Mouse (Mus musculus): ENCODE data around the gene Fcgrt. TPM values are rescaled to one million over a fixed set of nuclear protein-coding genes. Genes with fewer than 3 reads are reported as not detected.
"Not testable (repeated sequence)": the region's sequence is repeated elsewhere in the genome, so short reads cannot be mapped to it uniquely, and the experiment has no call there.

Gene Fcgrt
- polyA plus RNA-seq, 1 experiment from 2014 or later = 29.2 TPM

DNA sequence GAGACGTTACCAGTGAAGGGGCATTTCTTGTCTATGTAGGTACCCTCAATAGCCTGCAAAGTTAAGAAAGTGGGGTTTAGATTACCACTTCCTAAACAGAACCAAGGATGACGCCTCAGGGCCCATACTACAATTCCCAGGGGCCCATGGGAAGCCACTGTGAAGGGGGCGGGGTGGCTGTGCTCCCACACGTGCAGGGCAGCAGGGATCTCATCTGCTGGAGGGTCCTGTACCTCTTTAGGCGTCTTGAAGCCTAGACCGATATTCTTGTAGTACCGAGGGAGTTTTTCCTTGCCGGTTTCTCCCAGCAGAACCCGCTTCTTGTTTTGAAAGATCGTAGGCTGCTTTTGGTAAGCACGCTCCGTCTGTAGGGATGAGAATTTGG lies 19.5 kb upstream of the Fcgrt start:
- Histone ChIP-seq H3K4me1 (replicated peaks) (peaks cover 87% of the 10 kb centered on the region), H3K27me3 (no peaks in the 10 kb centered on the region), H3K4me2 (peak overlapping the region; percentile 94), H3K36me3 (peaks cover 80% of the 10 kb centered on the region), H3K4me3 (replicated peaks) (peak overlapping the region; percentile 95), H3K27ac (peak overlapping the region; percentile 89), H3K9me3 (replicated peaks) (no peaks in the 10 kb centered on the region), H3K9ac (peak overlapping the region; percentile 98)
- DNase-seq (no peak), ATAC-seq (ENCODE audit: low read depth) (no peak)
- 7% methylated on average over 12 of the region's 12 CpGs for WGBS (ENCODE audit: insufficient replicate concordance)

- peaks cover 77% of the 10 kb centered on the region for H3K36me3 ChIP-seq
Observed at GRCm38 (mm10) chr7:45122561-45123185, 19.0 kb upstream of the Fcgrt start.

GRCm38 (mm10) chr7:45121966-45122365 lies 18.3 kb upstream of the Fcgrt start:
- H3K36me3 ChIP-seq = peaks cover 70% of the 10 kb centered on the region
- no peaks in the 10 kb centered on the region for H3K9me3 ChIP-seq (replicated peaks)
- peak overlapping the region; percentile 95 for H3K4me3 ChIP-seq (replicated peaks)
- H3K9ac ChIP-seq = peak overlapping the region; percentile 54
- no peaks in the 10 kb centered on the region for H3K27me3 ChIP-seq
- peak overlapping the region; percentile 89 for H3K27ac ChIP-seq
- peak overlapping the region; percentile 94 for H3K4me2 ChIP-seq
- peaks cover 83% of the 10 kb centered on the region for H3K4me1 ChIP-seq (replicated peaks)
- no peak for ATAC-seq (ENCODE audit: low read depth)
- no peak for DNase-seq

More at GRCm38 (mm10) chr7:45122561-45123185, 19.0 kb upstream of the Fcgrt start:
- 61% methylated on average over 15 of the region's 15 CpGs for WGBS (ENCODE audit: insufficient replicate concordance)
- no peaks in the 10 kb centered on the region for H3K27me3 ChIP-seq
- peak overlapping the region; percentile 89 for H3K27ac ChIP-seq
- peak overlapping the region; percentile 94 for H3K4me2 ChIP-seq
- peak overlapping the region; percentile 98 for H3K9ac ChIP-seq
- H3K4me1 ChIP-seq (replicated peaks) = peaks cover 87% of the 10 kb centered on the region
- peak overlapping the region; percentile 95 for H3K4me3 ChIP-seq (replicated peaks)
- no peak for DNase-seq
- ATAC-seq (ENCODE audit: low read depth) = no peak
- no peaks in the 10 kb centered on the region for H3K9me3 ChIP-seq (replicated peaks)

DNA sequence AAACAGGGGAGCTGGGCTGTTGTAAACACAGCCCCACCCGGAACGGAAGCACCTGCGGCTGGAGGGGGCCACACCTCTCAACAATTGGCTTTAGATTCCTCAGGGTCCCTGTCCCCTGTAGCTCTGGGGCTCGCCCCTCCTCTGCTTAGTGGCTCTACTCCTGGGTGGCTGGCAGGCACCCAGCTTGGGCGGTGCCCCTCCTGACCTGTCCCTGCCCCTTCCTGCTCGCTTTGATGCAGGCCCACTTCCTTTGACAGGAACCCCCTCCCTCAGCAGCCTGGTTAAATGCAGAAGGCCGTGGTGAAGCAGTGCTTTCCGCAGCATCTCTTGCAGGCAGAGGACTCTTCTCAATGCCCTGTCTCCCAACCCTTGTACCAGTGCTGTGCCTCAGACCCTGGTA lies 17.8 kb upstream of the Fcgrt start:
- Histone ChIP-seq H3K4me2 (peak overlapping the region; percentile 94; the same call in 1 of the 2 replicates), H3K27me3 (no peaks in the 10 kb centered on the region), H3K9me3 (replicated peaks) (no peaks in the 10 kb centered on the region), H3K36me3 (peaks cover 65% of the 10 kb centered on the region), H3K9ac (peak overlapping the region; percentile 54; the same call in 1 of the 2 replicates), H3K4me3 (replicated peaks) (peak overlapping the region; percentile 95), H3K4me1 (replicated peaks) (peaks cover 77% of the 10 kb centered on the region), H3K27ac (peak overlapping the region; percentile 89)
- no peak for ATAC-seq (ENCODE audit: low read depth)
- 42% methylated on average over 8 of the region's 8 CpGs for WGBS (ENCODE audit: insufficient replicate concordance)
- no peak for DNase-seq

DNA sequence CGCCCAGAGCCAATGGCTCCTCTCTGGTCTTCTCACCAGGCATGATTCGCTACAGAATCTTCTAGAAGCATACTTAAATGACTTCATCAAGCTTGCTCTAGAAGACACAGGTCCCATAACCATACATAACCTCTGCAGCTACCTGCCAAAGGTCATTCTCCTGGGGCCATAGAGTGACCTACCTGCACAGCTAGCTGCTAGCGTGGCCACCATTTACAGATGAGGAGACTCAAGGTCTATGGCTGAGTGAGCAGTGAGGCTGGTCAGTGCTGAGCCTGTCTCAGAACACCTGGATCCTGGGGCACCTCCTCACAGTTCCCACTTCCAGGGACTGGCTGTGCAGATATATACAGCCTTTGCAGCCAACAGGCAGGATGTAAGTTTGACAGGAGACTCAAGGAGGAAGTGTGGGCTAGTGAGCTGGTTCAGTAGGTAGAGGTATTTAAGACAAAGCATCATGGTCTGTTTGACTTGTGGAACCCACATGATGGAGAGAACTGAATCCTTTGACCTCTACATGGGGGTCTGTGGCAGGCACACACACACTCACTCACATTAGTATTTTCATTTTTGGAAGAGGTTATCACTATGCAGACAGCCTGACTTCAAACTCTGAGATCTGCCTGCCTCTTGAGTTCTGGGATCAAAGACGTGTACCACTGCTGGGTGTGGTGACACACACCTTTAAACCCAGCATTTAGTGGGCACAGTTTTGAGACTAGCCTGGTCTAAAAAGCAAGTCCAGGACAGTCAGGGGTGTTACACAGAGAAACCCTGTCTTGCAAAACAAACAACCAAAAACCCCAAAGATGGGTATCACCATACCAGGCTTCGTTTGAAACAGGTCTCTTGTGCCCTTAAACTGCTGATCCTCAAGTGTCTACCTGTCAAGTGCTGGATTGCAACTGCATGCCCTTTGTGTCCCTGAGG lies 16.4 kb upstream of the Fcgrt start:
- Histone ChIP-seq H3K27ac (peak overlapping the region; percentile 39), H3K27me3 (no peaks in the 10 kb centered on the region), H3K4me2 (no peak overlapping the region), H3K4me3 (replicated peaks) (no peak overlapping the region), H3K9me3 (replicated peaks) (no peaks in the 10 kb centered on the region), H3K36me3 (peaks cover 51% of the 10 kb centered on the region), H3K9ac (no peak overlapping the region), H3K4me1 (replicated peaks) (peaks cover 68% of the 10 kb centered on the region)
- 56% methylated on average over 5 of the region's 5 CpGs for WGBS (ENCODE audit: insufficient replicate concordance)
- DNase-seq (no peak), ATAC-seq (ENCODE audit: low read depth) (no peak)

GRCm38 (mm10) chr7:45118336-45118735 lies 14.7 kb upstream of the Fcgrt start:
- DNase-seq = no peak

GRCm38 (mm10) chr7:45117566-45117965 lies 13.9 kb upstream of the Fcgrt start:
- ATAC-seq (ENCODE audit: low read depth) (no peak), DNase-seq (no peak)
- H3K27ac ChIP-seq = peak overlapping the region; percentile 44; the same call in 1 of the 2 replicates
- peaks cover 67% of the 10 kb centered on the region for H3K4me1 ChIP-seq (replicated peaks)
- H3K4me2 ChIP-seq = no peak overlapping the region
- H3K9me3 ChIP-seq (replicated peaks) = no peaks in the 10 kb centered on the region
- H3K27me3 ChIP-seq = no peaks in the 10 kb centered on the region
- no peak overlapping the region for H3K9ac ChIP-seq
- H3K36me3 ChIP-seq = peaks cover 38% of the 10 kb centered on the region
- 60% methylated on average over 8 of the region's 8 CpGs for WGBS (ENCODE audit: insufficient replicate concordance)
- H3K4me3 ChIP-seq (replicated peaks) = no peak overlapping the region

More at GRCm38 (mm10) chr7:45118336-45118735, 14.7 kb upstream of the Fcgrt start:
- no peaks in the 10 kb centered on the region for H3K27me3 ChIP-seq
- H3K27ac ChIP-seq = peak overlapping the region; percentile 44; the same call in 1 of the 2 replicates
- 57% methylated on average over 6 of the region's 6 CpGs for WGBS (ENCODE audit: insufficient replicate concordance)
- no peak overlapping the region for H3K9ac ChIP-seq
- peaks cover 46% of the 10 kb centered on the region for H3K36me3 ChIP-seq
- no peaks in the 10 kb centered on the region for H3K9me3 ChIP-seq (replicated peaks)
- peaks cover 67% of the 10 kb centered on the region for H3K4me1 ChIP-seq (replicated peaks)
- no peak overlapping the region for H3K4me2 ChIP-seq
- no peak overlapping the region for H3K4me3 ChIP-seq (replicated peaks)
- no peak for ATAC-seq (ENCODE audit: low read depth)

DNA sequence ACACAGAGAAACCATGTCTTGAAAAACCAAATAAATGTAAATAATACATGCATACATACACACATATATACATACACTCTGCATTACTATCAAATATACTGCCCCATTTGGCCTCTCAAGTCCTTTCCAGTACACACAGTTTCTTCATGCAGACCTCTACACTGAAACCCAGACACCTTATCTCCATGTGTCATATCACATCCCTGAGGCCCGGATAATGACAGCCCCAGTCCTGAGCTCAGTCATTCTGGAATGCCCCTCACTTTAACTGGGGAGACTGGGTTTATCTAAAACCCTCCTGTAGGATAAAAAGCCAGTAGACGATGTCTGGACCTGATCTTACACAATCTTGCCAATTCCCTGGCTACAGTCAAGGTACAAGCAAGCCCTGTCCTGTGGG lies 9.8 kb upstream of the Fcgrt start:
- Histone ChIP-seq H3K9me3 (replicated peaks) (no peaks in the 10 kb centered on the region), H3K4me2 (no peak overlapping the region), H3K4me1 (replicated peaks) (peaks cover 47% of the 10 kb centered on the region), H3K9ac (peak overlapping the region; percentile 26; the same call in 1 of the 2 replicates), H3K27ac (no peak overlapping the region), H3K36me3 (no peaks in the 10 kb centered on the region), H3K27me3 (no peaks in the 10 kb centered on the region), H3K4me3 (replicated peaks) (no peak overlapping the region)
- ATAC-seq (ENCODE audit: low read depth) = peak; percentile 69
- WGBS (ENCODE audit: insufficient replicate concordance) = 10% methylated on average over 2 of the region's 2 CpGs
- no peak for DNase-seq

GRCm38 (mm10) chr7:45112529-45112928 lies 8.9 kb upstream of the Fcgrt start:
- H3K4me1 ChIP-seq (replicated peaks) = peaks cover 38% of the 10 kb centered on the region
- no peak overlapping the region for H3K4me3 ChIP-seq (replicated peaks)
- H3K9me3 ChIP-seq (replicated peaks) = no peaks in the 10 kb centered on the region
- H3K27me3 ChIP-seq = no peaks in the 10 kb centered on the region
- no peak overlapping the region for H3K9ac ChIP-seq
- ATAC-seq (ENCODE audit: low read depth) (no peak), DNase-seq (no peak)
- 25% methylated on average over 3 of the region's 3 CpGs for WGBS (ENCODE audit: insufficient replicate concordance)
- no peak overlapping the region for H3K27ac ChIP-seq
- H3K4me2 ChIP-seq = no peak overlapping the region
- H3K36me3 ChIP-seq = no peaks in the 10 kb centered on the region

GRCm38 (mm10) chr7:45111940-45112339 lies 8.3 kb upstream of the Fcgrt start:
- no peak overlapping the region for H3K4me3 ChIP-seq (replicated peaks)
- DNase-seq = no peak
- no peak overlapping the region for H3K4me2 ChIP-seq
- H3K9ac ChIP-seq = no peak overlapping the region
- 56% methylated on average over 2 of the region's 2 CpGs for WGBS (ENCODE audit: insufficient replicate concordance)
- no peaks in the 10 kb centered on the region for H3K36me3 ChIP-seq
- ATAC-seq (ENCODE audit: low read depth) = no peak
- H3K4me1 ChIP-seq (replicated peaks) = peaks cover 37% of the 10 kb centered on the region
- H3K9me3 ChIP-seq (replicated peaks) = no peaks in the 10 kb centered on the region
- no peaks in the 10 kb centered on the region for H3K27me3 ChIP-seq
- no peak overlapping the region for H3K27ac ChIP-seq

DNA sequence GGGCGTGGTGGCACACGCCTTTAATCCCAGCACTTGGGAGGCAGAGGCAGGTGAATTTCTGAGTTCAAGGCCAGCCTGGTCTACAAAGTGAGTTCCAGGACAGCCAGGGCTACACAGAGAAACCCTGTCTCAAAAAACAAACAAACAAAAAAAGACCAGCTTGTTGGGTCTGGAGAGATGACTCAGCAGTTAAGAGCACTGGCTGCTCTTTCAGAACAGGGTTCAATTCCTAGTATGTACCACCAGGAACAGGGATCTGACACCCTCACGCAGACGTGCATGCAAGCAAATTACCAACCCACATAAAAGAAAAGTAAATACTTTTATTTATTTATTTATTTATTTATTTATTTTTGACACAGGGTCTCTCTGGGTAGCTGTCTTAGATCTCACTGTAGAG lies 6.4 kb upstream of the Fcgrt start:
- H3K4me1 ChIP-seq (replicated peaks) = peaks cover 33% of the 10 kb centered on the region
- not testable (repeated sequence) for H3K9ac ChIP-seq; H3K36me3 ChIP-seq; H3K4me3 ChIP-seq (replicated peaks); H3K4me2 ChIP-seq; DNase-seq; H3K9me3 ChIP-seq (replicated peaks); H3K27ac ChIP-seq; ATAC-seq (ENCODE audit: low read depth); H3K27me3 ChIP-seq
- 66% methylated on average over 4 of the region's 4 CpGs for WGBS (ENCODE audit: insufficient replicate concordance)
